Mouse (Mus musculus) heart, postnatal 0 days (tissue): ENCODE measurements at regions not wholly inside any gene's neighbourhood (a gene's known extent, or its start where the extent isn't known, plus 50 kb on each side); places are given as distances from the start of the nearest gene placed in this dataset.

ENCODE experiments used
- ATAC-seq: fragments of 200-750 bp; cut with Nextera tagmentation; 2 replicates; pipeline ENCODE4 v1.8.0; 2017; ENCODE audit warnings: low read depth, moderate number of reproducible peaks, moderate library complexity; ENCODE audit not compliant: insufficient read depth
- DNase-seq: peaks from one replicate; pipeline ENCODE4 v3.0.0-alpha.2; 2016; ENCODE audit warnings: low spot score
- H3K27ac ChIP-seq: fragments of 300-500 bp; sonication (generic); 2 replicates; pipeline ENCODE4 v1.5.1; 2014; ENCODE audit warnings: low read depth, mild to moderate bottlenecking
- H3K27me3 ChIP-seq: fragments of 300-500 bp; sonication (generic); 2 replicates; pipeline ENCODE4 v1.6.1; 2014; ENCODE audit warnings: low read length, mixed read lengths; ENCODE audit not compliant: control insufficient read depth, insufficient read depth
- H3K36me3 ChIP-seq: fragments of 300-500 bp; sonication (generic); replicated peaks from 2 replicates; pipeline ENCODE4 v1.6.1; 2014; ENCODE audit warnings: low read length, mixed read lengths; ENCODE audit not compliant: control insufficient read depth, insufficient read depth
- H3K4me1 ChIP-seq: fragments of 300-500 bp; sonication (generic); 2 replicates; pipeline ENCODE4 v1.6.1; 2014; ENCODE audit warnings: antibody characterized with exemption; ENCODE audit not compliant: control insufficient read depth, insufficient read depth
- H3K4me2 ChIP-seq: fragments of 300-500 bp; sonication (generic); 2 replicates; pipeline ENCODE4 v1.6.1; 2014; ENCODE audit warnings: low read depth, mild to moderate bottlenecking, low read length, moderate library complexity
- H3K4me3 ChIP-seq: fragments of 300-500 bp; sonication (generic); 2 replicates; pipeline ENCODE4 v1.5.1; 2014; ENCODE audit warnings: low read depth, low read length
- H3K9ac ChIP-seq: fragments of 300-500 bp; sonication (generic); replicated peaks from 2 replicates; pipeline ENCODE4 v1.6.1; 2014; ENCODE audit warnings: low read depth, low read length, mixed read lengths
- H3K9me3 ChIP-seq: fragments of 300-500 bp; sonication (generic); replicated peaks from 2 replicates; pipeline ENCODE4 v1.6.1; 2016; ENCODE audit warnings: low read length; ENCODE audit not compliant: control insufficient read depth
- CTCF ChIP-seq: IDR thresholded peaks from 2 replicates; pipeline ENCODE4 v1.5.1; 2016; ENCODE audit warnings: antibody characterized with exemption, control low read depth, low read depth
- EP300 ChIP-seq: IDR thresholded peaks from 2 replicates; pipeline ENCODE4 v1.6.1; 2016; ENCODE audit warnings: antibody characterized with exemption, low read depth
- WGBS: fragments of 180-500 bp; shearing (Covaris S2); extraction: QIAGEN DNeasy Blood & Tissue Kit; methylation state at CpG from one replicate; pipeline ENCODE4 v1.1.7; 2014; 5-methylcytosine and 5-hydroxymethylcytosine counted together

GRCm38 (mm10) chr1:33040740-33041139 is 493.6 kb upstream of the Gm5415 start:
- 62% methylated on average over 4 of the region's 4 CpGs for WGBS
- H3K4me3 ChIP-seq, result no peak overlapping the region
- no peak overlapping the region for H3K4me2 ChIP-seq
- H3K9me3 ChIP-seq, result no peaks in the 10 kb centered on the region
- no peaks in the 10 kb centered on the region for H3K4me1 ChIP-seq
- H3K9ac ChIP-seq, result no peak overlapping the region
- no peaks in the 10 kb centered on the region for H3K27me3 ChIP-seq
- no peak for TF ChIP-seq CTCF
- TF ChIP-seq EP300, result no peak
- H3K36me3 ChIP-seq, result no peaks in the 10 kb centered on the region
- no peak overlapping the region for H3K27ac ChIP-seq
- no peak for DNase-seq
- no peak for ATAC-seq

- Histone ChIP-seq H3K4me2 (no peak overlapping the region), H3K9ac (no peak overlapping the region), H3K4me1 (no peaks in the 10 kb centered on the region), H3K27me3 (no peaks in the 10 kb centered on the region), H3K36me3 (no peaks in the 10 kb centered on the region), H3K27ac (no peak overlapping the region), H3K9me3 (no peaks in the 10 kb centered on the region), H3K4me3 (no peak overlapping the region)
- TF ChIP-seq CTCF, result no peak
- TF ChIP-seq EP300, result no peak
- no peak for DNase-seq
- 59% methylated on average over 3 of the region's 3 CpGs for WGBS
- ATAC-seq, result no peak
Observed at GRCm38 (mm10) chr1:33031991-33032390, 484.9 kb upstream of the Gm5415 start.

- 58% methylated on average over 8 of the region's 8 CpGs for WGBS
- no peaks in the 10 kb centered on the region for H3K4me1 ChIP-seq
- H3K9me3 ChIP-seq, result no peaks in the 10 kb centered on the region
- H3K4me2 ChIP-seq, result no peak overlapping the region
- ATAC-seq, result no peak
- H3K27ac ChIP-seq, result no peak overlapping the region
- DNase-seq, result no peak
- no peaks in the 10 kb centered on the region for H3K36me3 ChIP-seq
- H3K4me3 ChIP-seq, result no peak overlapping the region
- no peaks in the 10 kb centered on the region for H3K27me3 ChIP-seq
- H3K9ac ChIP-seq, result no peak overlapping the region
- TF ChIP-seq EP300 (no peak), CTCF (no peak)
Observed at GRCm38 (mm10) chr1:33026683-33027415, 479.8 kb upstream of the Gm5415 start.

GRCm38 (mm10) chr1:33025379-33025778 is 478.3 kb upstream of the Gm5415 start:
- no peaks in the 10 kb centered on the region for H3K4me1 ChIP-seq
- no peaks in the 10 kb centered on the region for H3K36me3 ChIP-seq
- no peak for ATAC-seq
- no peak overlapping the region for H3K4me3 ChIP-seq
- no peak overlapping the region for H3K9ac ChIP-seq
- DNase-seq, result no peak
- no peaks in the 10 kb centered on the region for H3K9me3 ChIP-seq
- TF ChIP-seq CTCF, result no peak
- no peak for TF ChIP-seq EP300
- H3K4me2 ChIP-seq, result no peak overlapping the region
- no peak overlapping the region for H3K27ac ChIP-seq
- WGBS, result 84% methylated on average over 7 of the region's 7 CpGs
- no peaks in the 10 kb centered on the region for H3K27me3 ChIP-seq

- Histone ChIP-seq H3K27me3 (no peaks in the 10 kb centered on the region), H3K27ac (no peak overlapping the region), H3K9me3 (no peaks in the 10 kb centered on the region), H3K4me3 (no peak overlapping the region), H3K4me2 (no peak overlapping the region), H3K4me1 (no peaks in the 10 kb centered on the region), H3K36me3 (no peaks in the 10 kb centered on the region), H3K9ac (no peak overlapping the region)
- ATAC-seq (no peak), DNase-seq (no peak)
- TF ChIP-seq CTCF (no peak), EP300 (no peak)
- WGBS, result 83% methylated on average over 4 of the region's 4 CpGs
Observed at GRCm38 (mm10) chr1:33022852-33023251, 475.8 kb upstream of the Gm5415 start.

GRCm38 (mm10) chr1:33003992-33004391 is 456.9 kb upstream of the Gm5415 start:
- WGBS, result 78% methylated on average over 3 of the region's 3 CpGs
- Histone ChIP-seq H3K4me1 (no peaks in the 10 kb centered on the region), H3K27me3 (no peaks in the 10 kb centered on the region), H3K9ac (no peak overlapping the region), H3K36me3 (no peaks in the 10 kb centered on the region), H3K4me3 (no peak overlapping the region), H3K27ac (no peak overlapping the region), H3K9me3 (no peaks in the 10 kb centered on the region), H3K4me2 (no peak overlapping the region)
- ATAC-seq, result no peak
- DNase-seq, result no peak
- TF ChIP-seq CTCF (no peak), EP300 (no peak)
